Mouse (Mus musculus): Measurements from ENCODE around the gene Magel2.

DNA sequence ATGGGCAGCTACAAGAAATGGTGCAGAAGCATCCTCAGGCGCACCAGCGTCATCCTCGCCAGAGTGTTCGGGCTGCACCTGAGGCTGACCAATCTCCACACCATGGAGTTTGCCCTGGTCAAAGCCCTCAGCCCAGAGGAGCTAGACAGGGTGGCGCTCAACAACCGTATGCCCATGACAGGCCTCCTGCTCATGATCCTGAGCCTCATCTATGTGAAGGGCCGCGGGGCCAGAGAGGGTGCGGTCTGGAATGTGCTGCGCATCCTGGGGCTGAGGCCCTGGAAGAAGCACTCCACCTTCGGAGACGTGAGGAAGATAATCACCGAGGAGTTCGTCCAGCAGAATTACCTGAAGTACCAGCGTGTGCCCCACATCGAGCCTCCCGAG is 28.0 kb upstream of the Magel2 start:
- TF ChIP-seq TAL1 (IDR thresholded peaks at IDR 0.05; ENCODE audit: low read length) (no peak), GATA1 (IDR thresholded peaks at IDR 0.05; ENCODE audit: low read length) (no peak)

All from erythroblast, embryonic 14.5 days (primary cell).